Mouse (Mus musculus) ovary, adult 18-20 months (tissue): ENCODE results near the gene Mtln.

Experiments used
- DNase-seq: peaks from one replicate; pipeline ENCODE4 v3.0.0; 2022; ENCODE audit warnings: low spot score, mixed read lengths

Mtln gene

DNA sequence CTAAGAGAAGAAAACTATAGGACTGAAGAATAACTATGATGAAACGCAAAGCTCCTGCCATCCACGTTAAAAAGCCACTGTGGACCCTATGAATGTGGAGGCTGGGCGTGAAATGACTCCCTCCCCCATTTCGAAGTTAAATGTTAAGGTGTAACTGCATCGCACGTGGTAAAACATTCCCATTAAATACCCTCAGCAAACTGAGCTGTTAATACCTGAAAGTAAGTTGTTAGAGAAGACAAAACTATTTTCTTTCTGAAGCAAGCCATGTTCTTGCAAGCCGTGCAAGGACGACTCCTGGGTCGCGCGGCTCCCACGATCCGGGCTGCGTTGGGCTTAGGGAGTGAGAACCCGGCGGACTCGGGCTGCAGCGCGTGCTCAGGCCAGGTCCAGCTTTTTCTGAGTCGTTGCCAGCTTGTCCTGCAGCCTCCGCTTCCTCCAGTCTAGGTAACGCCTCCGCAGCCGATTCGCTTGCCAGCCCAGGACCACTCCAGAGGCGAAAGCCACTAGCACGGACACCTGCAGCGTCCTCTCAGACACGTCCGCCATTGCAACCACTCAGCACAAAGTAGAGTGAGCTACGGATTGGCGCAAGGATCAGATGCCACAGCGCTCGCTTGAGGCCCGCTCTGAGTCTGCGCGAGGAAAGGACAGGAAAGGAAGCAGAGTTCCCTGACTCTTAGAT, at the start of gene Mtln:
Gene Mtln, minus strand, starts transcription at position 570 of the 685 bp plus-strand sequence.
- peak; percentile 84 for DNase-seq

DNA sequence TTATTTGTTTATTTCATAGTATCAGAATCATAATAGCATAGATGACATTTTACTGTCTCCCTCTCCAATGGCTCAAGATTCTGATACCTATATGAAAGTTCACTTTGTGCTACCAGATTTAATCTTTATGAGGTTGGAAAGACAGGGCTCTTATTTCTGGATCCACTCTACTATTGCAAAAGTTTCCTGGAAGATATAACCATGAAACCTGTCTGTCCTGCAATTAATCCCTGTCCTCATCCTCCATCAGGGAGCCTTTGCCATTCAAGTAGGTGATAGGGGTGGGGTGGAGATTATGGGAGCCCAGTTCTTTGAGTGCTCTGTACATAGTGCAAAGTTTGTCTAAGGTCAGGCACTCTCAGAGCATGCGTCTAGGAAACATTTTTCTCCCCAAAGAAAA, 49.1 kb upstream of the Mtln start:
- no peak for DNase-seq

DNA sequence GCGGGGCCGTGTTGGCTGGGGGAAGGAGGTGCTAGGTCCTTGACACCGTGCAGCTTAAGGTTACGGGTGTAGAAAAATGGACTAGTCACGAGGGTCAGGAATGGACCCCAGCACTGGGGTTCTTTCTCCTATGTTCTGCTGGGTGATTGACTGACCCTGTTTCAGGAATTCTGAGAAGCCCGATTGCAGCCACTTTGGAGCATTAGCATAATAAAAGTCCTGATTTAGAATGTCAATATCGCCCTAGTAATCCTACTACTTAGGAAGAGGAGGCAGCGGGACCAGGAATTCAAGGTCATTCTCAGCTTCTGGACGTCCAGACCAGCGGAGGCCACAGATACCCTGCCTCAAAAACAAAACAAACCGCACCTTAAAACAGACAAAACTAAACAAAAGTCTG, 47.1 kb upstream of the Mtln start:
- DNase-seq, result no peak

DNA sequence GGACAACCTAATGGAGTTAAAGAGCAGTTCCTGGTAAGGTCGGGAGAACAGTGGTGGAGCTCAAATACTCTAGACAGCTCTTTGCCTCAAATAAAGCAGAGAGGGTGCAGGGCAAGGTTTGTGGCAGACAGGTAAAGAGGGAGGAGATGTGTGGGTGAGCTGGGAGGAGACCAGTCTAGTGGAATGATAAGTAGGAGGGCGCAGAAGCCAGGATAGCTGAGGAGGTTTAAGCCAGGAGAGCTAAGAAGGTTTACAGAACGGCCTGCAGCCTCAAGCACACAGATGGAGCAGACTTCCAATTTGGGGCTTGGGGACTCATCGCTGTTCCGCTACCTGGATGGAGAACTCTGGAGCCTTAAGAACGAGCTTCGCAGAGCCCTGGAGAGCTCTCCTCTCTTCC, 46.3 kb upstream of the Mtln start, which contains the start of gene Acoxl:
Gene Acoxl, plus strand, starts transcription at position 301 of the 400 bp plus-strand sequence.
- DNase-seq, result no peak

DNA sequence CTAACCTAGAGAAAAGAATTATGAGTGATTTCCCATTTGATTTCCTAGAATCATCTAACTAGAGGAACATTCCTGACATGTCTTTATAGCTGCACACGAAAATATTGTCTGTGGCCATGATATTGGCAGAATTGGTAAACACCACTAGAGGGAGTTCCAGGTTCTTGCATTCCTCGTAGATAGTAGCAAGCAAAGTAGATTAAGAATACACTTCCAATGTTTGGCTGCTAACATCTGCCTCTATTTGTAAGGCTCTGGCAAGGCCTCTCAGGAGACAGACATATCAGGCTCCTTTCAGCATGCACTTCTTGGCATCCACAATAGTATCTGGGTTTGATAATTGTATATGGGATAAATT, 40.5 kb upstream of the Mtln start:
- no peak for DNase-seq

DNA sequence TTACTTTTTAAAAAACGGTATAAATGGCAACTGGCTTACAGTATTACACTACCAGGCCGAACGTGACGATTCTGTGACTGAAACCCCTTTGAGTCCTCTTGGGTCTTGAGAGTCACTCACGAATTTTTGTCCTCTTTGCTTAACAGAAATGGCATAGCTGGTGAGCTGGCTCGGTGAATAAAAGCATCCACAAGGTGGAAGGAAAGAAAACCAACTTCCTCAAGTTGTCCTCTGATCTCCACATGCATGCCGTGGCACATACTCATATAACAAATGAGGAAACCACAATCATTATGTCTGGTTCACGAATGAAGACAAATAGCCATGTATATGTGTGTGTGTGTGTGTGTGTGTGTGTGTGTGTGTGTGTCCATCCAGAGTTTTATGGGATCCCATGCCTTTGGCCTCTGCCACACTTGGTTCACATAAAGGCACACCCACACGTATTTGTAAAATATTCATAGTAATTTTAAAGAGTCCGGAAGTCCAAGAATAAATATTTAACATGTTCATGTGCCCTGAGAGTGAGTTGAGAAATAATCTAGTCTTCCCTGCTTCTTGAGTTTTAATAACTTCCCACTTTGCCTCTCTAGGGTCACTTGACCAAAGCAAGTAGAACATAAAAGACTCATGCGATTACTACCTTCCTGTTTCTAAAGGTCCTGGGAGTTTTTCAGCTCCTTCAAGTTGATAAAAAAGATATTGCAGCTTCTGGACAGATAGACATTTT, 40.0 kb upstream of the Mtln start:
- DNase-seq, result no peak

DNA sequence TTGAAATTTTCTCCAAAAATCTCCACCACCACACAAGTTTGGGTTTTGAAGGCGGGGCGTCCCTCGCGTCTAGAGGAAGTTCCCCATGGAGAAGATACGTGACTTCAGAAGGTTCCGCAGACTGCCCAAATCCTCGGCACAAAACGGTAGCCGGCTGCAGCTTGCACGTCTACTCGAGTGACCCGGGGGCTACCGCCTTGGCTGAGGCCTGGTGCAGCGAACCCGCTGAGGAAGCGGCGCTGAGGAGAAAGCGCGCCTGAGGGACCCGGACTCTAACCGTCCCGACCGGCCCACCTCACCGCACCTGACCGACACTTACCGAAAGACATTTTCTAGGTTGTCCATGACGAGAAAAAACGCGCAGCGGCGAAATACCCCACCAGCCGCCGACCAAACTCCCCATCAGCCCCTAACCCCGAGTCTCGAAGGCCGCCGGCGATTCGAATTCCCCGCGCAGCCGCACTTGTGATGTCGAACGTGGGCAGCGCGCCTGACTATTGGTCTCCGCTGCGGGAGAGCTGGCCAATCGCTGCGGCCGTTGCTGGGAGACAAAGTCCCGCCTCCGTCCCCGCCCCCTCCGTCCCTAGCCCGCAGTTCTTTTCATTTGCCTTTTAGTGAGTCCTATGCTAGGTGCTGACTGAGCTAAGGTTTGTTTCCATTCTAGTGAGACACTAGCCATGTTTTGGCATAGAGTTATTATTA, 39.3 kb upstream of the Mtln start, which contains the start of gene Bub1:
Gene Bub1, minus strand, starts transcription at position 465 of the 702 bp plus-strand sequence.
- peak; percentile 89 for DNase-seq

DNA sequence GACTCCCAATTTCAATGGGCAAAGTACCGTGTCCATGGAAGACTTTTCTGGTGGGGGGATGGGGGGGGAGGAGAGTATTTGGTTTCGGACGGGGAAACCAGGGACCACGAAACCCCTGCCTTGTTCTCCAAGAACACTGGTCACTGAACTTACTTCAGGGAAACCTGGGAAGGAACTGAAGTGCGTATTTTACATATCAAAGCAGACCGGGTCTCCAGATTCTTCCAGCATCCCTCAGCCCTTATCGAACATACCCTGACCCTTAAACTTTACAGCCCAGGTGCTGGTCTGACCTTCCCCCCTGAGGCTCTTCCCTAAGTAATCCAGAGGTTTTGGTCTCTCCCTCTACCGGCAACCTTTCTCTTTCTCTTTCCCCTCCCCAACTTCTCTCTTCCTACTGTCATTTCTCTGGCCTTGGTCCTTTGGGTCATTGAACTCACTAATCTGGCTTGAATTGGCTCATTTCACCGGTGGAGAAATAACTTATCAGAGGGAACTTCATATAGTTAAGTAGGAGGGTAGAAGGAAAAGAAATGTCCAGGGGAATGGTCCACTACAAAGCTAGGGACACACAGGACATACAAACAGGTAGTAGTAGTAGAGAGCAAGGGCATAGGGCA, 2.5 kb downstream of the Mtln start:
- DNase-seq, result no peak

DNA sequence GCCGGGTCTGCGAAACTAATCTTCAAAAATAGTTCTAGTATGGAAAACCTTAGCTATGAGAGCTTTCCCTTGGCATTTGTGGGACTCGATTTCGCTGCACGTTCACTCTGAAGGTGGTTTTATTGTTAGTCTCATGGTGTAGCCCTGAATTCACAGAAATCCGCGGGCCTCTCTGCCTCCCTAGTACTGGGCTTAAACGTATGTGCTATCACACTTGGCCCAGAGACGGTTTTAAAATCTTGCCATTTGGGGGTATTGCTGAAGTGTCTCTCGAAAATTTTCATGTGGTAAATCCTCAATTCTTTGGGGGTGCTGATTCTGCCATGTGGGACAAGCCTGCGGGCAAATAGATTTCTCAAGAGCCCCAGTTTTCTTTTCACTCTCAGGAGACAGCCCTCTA, 3.1 kb downstream of the Mtln start:
- DNase-seq, result no peak

DNA sequence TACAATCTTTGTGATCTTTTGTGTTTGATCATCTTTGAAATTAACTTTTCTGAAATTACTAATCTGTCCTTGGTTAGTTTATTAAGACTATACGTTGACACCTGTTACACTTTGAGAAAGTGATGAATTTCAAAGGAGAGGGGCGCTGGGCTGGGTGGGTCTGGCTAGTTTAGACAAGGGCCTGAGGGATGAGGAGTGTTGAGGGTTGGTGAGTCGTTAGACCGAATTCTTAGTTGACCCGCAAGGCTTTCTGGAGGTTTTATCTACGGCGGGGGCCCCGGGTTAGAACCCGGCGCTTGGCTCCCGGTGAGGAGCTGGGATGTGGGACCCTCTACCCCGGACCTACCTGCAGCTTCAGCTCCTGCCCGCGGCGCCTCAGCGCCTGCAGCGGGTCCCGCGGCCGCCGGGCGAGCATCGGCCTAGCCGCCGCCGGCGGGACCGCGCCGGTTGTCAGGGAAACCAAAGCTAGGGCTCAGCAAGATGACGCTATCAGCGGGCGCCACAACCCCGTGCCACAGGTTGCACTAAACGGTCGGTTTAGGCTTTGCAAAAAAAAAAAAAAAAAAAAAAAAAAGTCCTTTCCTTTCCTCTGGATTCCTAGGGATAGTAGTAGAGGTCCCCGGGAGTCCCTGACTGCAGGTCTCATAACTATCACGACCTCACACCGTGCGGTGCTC, 3.7 kb downstream of the Mtln start, which contains the start of gene Nphp1:
Gene Nphp1, minus strand, starts transcription at position 458 of the 677 bp plus-strand sequence.
- peak; percentile 77 for DNase-seq

DNA sequence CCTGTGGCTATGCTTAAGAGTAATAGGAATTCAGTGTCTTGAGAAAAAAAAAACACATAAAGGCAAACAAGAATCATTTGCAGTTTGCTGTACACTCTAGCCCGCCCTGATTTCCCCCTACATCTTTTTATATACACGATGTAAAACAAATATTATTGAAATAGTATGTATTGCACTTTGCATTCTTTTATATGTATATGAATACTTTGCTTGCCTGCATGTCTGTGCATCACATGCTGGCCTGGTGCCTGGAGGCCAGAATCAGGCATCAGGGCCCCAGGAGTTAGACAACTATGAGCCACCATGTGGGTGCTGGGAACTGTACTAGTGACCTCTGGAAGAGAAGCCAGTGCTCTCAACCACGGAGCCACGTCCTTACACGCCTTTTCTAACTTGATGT, 5.1 kb downstream of the Mtln start:
- no peak for DNase-seq

DNA sequence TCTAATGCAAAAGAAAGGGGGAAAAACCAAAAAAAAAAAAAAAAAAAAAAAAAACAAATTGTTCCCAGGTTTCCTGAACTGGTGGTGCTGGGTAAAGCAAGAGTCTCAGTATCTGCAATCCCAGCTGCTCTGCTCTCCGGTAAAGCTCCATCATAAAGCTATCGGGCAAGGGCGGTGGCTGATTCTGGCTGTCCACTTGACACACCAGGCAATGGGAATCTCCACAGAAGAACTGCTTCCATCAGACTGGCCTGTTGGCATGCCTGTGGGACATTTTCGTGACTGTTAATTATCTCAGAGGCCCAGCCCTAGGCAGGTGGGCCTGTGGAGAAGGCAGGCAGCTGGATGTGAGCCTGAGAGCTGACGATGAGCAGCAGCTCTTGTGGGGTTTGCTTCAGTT, 13.8 kb downstream of the Mtln start:
- DNase-seq, result no peak

DNA sequence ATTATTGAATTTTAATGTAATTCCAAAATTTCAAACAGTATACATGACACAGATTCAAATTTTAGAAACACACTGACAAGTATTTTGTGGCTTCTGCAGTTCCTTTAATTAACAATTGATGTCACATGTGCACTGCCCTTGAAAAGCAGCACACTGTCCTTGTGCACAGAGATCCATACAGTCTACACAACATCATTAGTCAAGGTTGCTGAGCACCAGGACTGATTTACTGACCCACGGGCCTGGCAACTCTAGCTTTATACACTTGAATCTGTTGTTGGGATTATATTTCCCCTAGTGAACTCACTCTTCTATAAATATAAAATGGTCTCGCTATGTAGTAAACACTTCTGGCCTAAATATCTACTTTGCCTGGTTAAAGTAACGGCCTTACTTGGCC, 17.3 kb downstream of the Mtln start:
- DNase-seq, result no peak

DNA sequence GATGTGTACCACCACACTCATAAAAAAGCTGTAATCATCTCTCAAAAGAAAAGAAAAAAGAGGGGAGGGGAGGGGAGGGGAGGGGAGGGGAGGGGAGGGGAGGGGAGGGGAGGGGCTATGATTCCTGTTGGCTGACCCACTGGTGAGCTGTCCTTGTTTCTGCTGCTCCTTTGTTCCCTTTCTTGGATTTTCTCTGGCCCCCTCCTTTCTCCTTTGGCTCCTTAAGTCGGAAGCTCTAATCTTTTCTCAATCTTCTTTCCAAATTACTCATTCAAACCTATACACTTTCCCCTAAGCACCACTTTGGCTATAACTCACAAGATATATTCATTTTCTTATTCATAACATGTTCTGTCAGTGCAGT, 17.7 kb downstream of the Mtln start:
- no peak for DNase-seq

DNA sequence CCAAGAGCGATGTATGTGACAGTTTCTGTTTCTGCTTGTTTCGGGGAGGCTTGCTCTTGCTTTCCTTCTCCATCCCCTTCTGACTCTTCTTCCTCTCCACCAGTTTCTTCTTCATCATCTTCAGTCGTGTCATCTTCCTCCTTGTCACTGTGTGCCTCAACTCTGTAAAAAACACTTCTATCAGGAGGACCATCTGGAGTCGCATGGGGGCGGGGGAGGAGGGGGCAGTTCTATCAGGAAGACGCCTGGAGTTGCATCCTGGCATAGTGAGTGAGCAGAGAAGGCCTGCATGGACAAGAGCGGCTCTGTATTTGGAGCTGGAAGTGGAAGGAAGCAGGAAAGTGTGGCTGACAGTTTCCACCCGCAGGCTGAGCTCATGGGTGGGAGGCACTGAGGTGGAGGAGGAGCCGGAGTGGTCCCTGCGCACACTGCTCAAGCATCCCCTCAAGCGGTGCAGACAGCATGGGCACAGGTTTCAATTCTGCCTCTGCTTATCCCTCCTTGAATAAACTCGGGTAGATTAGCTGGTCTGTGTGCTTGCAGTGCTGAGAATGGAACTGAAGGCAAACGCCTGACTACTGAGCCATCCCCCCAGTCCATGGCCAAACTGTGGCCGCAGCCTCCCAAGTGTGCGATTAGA, 18.2 kb downstream of the Mtln start:
- DNase-seq, result no peak

DNA sequence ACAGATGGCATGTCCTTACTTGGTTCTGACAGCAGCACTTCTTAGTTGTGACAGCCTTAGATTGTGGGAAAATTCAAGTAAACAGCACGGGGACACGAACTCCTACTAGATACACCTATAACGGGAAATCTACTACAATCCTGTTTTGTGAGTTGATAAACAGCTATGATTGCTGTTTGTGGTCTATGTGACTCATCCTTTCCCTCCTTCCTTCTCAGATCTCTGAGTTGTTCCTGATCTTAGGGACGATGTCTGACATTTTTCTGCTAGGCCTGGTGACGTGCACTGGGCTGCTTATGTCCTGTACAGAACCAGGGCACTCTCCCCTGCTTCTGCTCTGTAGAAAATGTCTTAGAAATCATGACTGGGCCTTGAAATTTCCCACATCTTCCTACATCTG, 30.7 kb downstream of the Mtln start:
- DNase-seq, result no peak

DNA sequence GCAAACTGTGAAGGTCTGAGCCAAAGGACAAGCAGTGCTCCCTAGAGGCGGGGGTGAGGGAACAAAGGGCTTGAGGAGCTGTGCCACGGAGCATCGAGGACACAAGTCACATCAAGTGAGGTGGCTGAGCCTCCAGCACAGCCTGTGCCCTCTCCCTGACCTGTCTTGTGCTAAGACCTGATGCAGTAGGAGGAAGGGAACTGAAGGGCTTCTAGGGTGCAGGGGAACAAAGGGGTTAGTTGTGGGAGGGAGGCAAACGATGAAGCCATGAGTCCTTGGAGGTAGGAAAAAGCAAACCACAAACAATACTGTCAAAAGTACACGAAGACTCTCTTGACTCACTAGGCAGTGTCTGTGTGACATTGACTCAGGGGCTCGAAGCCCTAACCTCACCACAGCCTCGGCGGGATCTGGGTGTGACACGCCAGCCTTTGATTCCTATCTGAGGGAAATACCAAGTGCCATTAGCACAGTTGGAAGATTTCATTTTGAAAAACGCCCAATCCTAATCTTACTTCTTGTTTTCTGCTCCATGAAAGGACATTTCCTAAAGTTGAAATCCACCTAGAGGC, 31.8 kb downstream of the Mtln start:
- no peak for DNase-seq

DNA sequence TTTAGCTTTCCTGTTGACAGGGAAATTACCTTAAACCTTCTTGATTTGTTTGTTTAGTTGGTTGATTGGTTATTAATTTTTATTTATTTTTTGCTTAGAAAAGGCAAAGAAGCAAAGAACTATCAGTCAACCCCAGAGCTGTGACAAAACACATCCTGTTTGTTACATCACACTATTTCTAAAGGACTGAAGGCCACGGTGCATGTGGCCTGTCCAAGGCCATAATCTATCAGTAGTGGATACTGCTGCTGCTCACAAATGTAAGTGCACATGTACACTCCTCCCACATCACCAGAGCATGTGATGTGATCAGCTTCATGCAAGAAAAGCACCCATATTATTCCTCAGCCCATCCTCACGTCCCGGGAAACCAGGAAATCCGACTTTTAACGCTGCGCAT, 32.3 kb downstream of the Mtln start:
- DNase-seq, result no peak

DNA sequence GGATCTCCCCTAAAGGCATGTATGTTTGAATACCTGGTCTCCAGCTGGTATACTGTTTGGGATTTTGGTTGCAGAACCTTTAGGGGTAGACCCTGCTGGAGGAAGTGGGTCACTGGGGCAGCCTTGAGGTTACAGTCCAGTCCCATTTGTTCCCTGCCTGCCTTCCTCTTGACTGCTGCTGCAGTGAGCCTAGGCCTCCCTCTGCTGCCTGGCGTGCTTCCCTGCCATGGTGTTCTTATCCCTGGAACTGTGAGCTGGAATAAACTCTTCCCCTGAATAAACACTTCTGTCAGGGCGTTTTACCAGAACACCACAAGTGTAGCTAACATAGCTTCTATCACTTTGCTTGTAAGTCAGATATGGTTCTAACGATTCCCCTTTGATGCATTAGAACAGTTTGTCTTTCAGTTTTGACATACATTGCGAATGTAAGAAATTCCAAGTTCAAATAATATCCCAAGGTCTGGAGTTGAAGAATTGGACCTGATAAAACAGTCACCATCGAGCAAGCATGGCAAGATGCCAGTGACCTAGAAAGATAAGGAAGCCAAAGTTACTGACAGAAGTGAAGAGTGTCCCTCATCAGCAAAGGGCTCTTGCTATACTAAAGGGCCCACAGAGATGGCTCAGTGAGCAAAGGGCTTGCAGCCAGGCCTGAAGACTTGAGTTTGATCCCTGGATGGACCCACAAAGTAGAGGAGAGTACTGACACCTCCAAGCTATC, 33.0 kb downstream of the Mtln start:
- peak; percentile 50 for DNase-seq

DNA sequence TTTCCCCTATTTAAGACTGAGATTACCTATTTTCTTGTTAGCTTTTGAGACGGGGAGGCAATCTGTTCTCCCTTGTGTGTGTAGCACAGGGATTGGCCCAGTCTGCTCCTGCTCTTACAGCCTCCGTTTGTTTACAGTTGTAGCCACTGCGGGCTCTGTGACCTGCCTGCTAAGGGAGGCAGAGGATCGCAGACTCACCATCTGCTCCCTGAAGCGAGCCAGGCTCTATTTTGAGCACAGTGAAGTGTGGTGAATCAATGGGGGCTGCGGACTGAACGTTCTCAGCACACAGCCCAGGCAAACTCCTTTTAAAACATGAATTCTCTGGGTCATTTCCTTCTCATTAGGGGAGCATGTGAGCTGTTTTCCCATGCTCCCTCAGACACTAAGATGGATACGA, 35.1 kb downstream of the Mtln start:
- DNase-seq, result peak; percentile 43

DNA sequence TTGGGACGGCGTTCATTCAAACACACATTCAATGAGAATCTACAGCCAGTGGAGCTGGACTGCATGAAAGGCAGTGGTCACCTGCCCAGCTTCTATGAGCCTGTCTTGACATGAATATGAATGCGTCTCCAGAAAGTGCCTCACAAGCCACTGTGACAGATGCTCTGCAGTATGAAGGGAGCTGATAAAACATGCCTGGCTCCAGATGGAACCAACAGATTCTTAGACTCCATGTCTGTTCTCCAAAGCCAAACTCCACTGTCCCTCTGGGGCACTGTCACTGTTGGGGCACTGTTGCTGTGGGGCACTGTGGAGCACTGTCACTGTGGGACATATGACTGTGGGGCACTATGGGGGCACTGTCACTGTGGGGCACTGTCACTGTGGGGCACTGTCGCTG, 38.2 kb downstream of the Mtln start:
- DNase-seq, result no peak
